Mouse (Mus musculus): ENCODE data around the gene Islr.

DNA sequence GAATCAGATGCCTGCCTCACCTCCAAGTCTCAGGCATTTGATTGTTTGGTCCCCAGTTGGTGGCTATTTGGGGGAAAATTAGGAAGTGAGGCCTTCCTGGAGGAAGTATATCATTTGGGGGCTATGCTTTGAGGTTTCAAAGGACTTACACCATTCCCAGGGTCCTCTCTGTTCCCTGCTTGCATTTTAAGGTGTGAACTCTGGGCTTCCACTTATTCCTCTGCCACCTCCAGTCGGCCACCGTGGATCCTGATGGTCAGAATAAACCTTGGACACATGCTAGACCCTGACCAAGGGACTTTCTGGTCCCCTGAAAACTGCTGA lies 6.2 kb upstream of the Islr start:
- TF ChIP-seq POLR2A (IDR thresholded peaks at IDR 0.05; ENCODE audit: low read depth, low read length) = no peak
- TF ChIP-seq CTCF (IDR thresholded peaks at IDR 0.05; ENCODE audit: borderline replicate concordance, insufficient read depth, low read length) = no peak

All from embryonic fibroblast, embryonic 13.5 days (primary cell).